Mouse (Mus musculus) stomach, postnatal 0 days (tissue): ENCODE measurements around the gene 4921539E11Rik.

ENCODE experiments used
- CTCF ChIP-seq: IDR thresholded peaks from 2 replicates; pipeline ENCODE4 v1.5.1; 2016; ENCODE audit warnings: antibody characterized with exemption, low read depth, mild to moderate bottlenecking, moderate library complexity
- EP300 ChIP-seq: optimal IDR thresholded peaks from 2 replicates; pipeline ENCODE3; 2016; ENCODE audit warnings: antibody characterized with exemption

GRCm38 (mm10) chr4:103188786-103189640 is 101.7 kb downstream of the 4921539E11Rik start:
- no peak for TF ChIP-seq EP300
- TF ChIP-seq CTCF, result no peak
